Mouse (Mus musculus) forebrain, embryonic 11.5 days (tissue): ENCODE data around the gene Slc9a9. TPM values are rescaled to one million over a fixed set of nuclear protein-coding genes. Genes with fewer than 3 reads are reported as not detected.
A peak's percentile ranks its signal among the peaks of the same experiment; 100 is the strongest.

ENCODE experiments used
- ATAC-seq: fragments of 200-750 bp; cut with Nextera tagmentation; replicated peaks from 2 replicates; pipeline ENCODE4 v1.8.0; 2017; ENCODE audit warnings: moderate TSS enrichment; ENCODE audit not compliant: low FRiP score
- DNase-seq: peaks from one replicate; pipeline ENCODE4 v3.0.0-alpha.2; 2017; ENCODE audit warnings: low spot score
- H3K27ac ChIP-seq: fragments of 300-500 bp; sonication (generic); 2 replicates; pipeline ENCODE4 v1.5.1; 2014; ENCODE audit warnings: low read depth, low read length
- H3K27me3 ChIP-seq: fragments of 300-500 bp; sonication (generic); 2 replicates; pipeline ENCODE4 v1.6.1; 2014; ENCODE audit warnings: mild to moderate bottlenecking, low read length, mixed read lengths; ENCODE audit not compliant: control insufficient read depth, insufficient read depth
- H3K36me3 ChIP-seq: fragments of 300-500 bp; sonication (generic); 2 replicates; pipeline ENCODE4 v1.6.1; 2014; ENCODE audit warnings: mild to moderate bottlenecking, low read length, moderate library complexity, mixed read lengths; ENCODE audit not compliant: control insufficient read depth, insufficient read depth
- H3K4me1 ChIP-seq: fragments of 300-500 bp; sonication (generic); replicated peaks from 2 replicates; pipeline ENCODE4 v1.6.1; 2014; ENCODE audit warnings: low read length, mixed read lengths; ENCODE audit not compliant: control insufficient read depth, insufficient read depth
- H3K4me2 ChIP-seq: fragments of 300-500 bp; sonication (generic); 2 replicates; pipeline ENCODE4 v1.6.1; 2014; ENCODE audit warnings: low read depth, mild to moderate bottlenecking, low read length, moderate library complexity, mixed read lengths; ENCODE audit not compliant: severe bottlenecking
- H3K4me3 ChIP-seq: fragments of 300-500 bp; sonication (generic); 2 replicates; pipeline ENCODE4 v1.5.1; 2014; ENCODE audit warnings: low read depth, low read length
- H3K9ac ChIP-seq: fragments of 300-500 bp; sonication (generic); 2 replicates; pipeline ENCODE4 v1.6.1; 2014; ENCODE audit warnings: low read length
- H3K9me3 ChIP-seq: fragments of 300-500 bp; sonication (generic); 2 replicates; pipeline ENCODE4 v1.6.1; 2016; ENCODE audit warnings: low read length, mixed read lengths; ENCODE audit not compliant: control insufficient read depth
- WGBS: fragments of 180-500 bp; shearing (Covaris S2); extraction: QIAGEN DNeasy Blood & Tissue Kit; methylation state at CpG from one replicate; pipeline ENCODE4 v1.1.7; 2014; 5-methylcytosine and 5-hydroxymethylcytosine counted together
- polyA plus RNA-seq: library from polyadenylated mRNA; unstranded; fragments of >200 nt; fragmentation: Nextera tagmentation; extraction: Ambion mirVana; gene quantifications from 2 replicates; pipeline ENCODE4 v1.2.1, GENCODE M21; 2014

Slc9a9 gene
- polyA plus RNA-seq, 1 experiment from 2014 or later = 2.0 TPM

- H3K4me1 ChIP-seq = no peaks in the 10 kb centered on the region
- no peak for DNase-seq
- H3K4me3 ChIP-seq = no peak overlapping the region
- no peaks in the 10 kb centered on the region for H3K9me3 ChIP-seq
- H3K4me2 ChIP-seq = no peak overlapping the region
- no peak for ATAC-seq
- H3K27ac ChIP-seq = no peak overlapping the region
- no peaks in the 10 kb centered on the region for H3K36me3 ChIP-seq
- no peak overlapping the region for H3K9ac ChIP-seq
- no peaks in the 10 kb centered on the region for H3K27me3 ChIP-seq
- WGBS = 53% methylated on average over 10 of the region's 10 CpGs
These were observed 32.4 kb downstream of the Slc9a9 start for GRCm38 (mm10) chr9:94701965-94702634.

- WGBS = 89% methylated on average over 9 of the region's 9 CpGs
- no peaks in the 10 kb centered on the region for H3K36me3 ChIP-seq
- H3K4me2 ChIP-seq = no peak overlapping the region
These were observed 35.5 kb downstream of the Slc9a9 start for GRCm38 (mm10) chr9:94704986-94705757.

GRCm38 (mm10) chr9:94705758-94706026 lies 36.0 kb downstream of the Slc9a9 start:
- no peak for DNase-seq
- no peaks in the 10 kb centered on the region for H3K4me1 ChIP-seq
- no peak overlapping the region for H3K4me2 ChIP-seq
- H3K36me3 ChIP-seq = no peaks in the 10 kb centered on the region
- no peaks in the 10 kb centered on the region for H3K9me3 ChIP-seq
- ATAC-seq = no peak
- H3K4me3 ChIP-seq = no peak overlapping the region
- 89% methylated on average over 2 of the region's 2 CpGs for WGBS
- no peaks in the 10 kb centered on the region for H3K27me3 ChIP-seq
- H3K9ac ChIP-seq = no peak overlapping the region
- H3K27ac ChIP-seq = no peak overlapping the region

More at GRCm38 (mm10) chr9:94704986-94705757, 35.5 kb downstream of the Slc9a9 start:
- no peak for ATAC-seq
- Histone ChIP-seq H3K4me3 (no peak overlapping the region), H3K9me3 (no peaks in the 10 kb centered on the region), H3K27ac (no peak overlapping the region), H3K27me3 (no peaks in the 10 kb centered on the region), H3K9ac (no peak overlapping the region), H3K4me1 (no peaks in the 10 kb centered on the region)
- DNase-seq = no peak

DNA sequence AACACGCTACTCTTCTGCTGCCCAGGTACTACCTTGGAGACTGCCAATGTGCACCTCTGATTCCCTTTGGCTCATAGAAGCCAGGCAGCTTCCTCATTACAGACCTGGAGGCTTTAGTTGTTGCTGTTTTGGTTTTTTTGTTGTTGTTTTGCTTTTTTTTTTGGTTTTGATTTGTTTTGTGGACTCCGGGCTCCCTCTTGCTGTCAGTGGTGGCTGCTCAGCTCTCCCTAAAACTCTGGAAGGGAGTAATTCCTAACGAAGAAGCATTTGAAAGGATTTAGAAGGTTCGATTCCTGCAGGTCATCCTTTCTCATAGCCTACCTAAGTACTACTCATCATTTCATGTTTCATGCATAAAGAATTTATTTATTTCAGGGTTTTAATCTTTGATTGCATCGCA lies 42.4 kb downstream of the Slc9a9 start:
- Histone ChIP-seq H3K4me3 (no peak overlapping the region), H3K4me1 (no peaks in the 10 kb centered on the region), H3K4me2 (no peak overlapping the region), H3K9me3 (no peaks in the 10 kb centered on the region), H3K27ac (no peak overlapping the region), H3K9ac (no peak overlapping the region), H3K27me3 (no peaks in the 10 kb centered on the region), H3K36me3 (no peaks in the 10 kb centered on the region)
- ATAC-seq = no peak
- DNase-seq = no peak
- WGBS = 86% methylated on average over 5 of the region's 5 CpGs

DNA sequence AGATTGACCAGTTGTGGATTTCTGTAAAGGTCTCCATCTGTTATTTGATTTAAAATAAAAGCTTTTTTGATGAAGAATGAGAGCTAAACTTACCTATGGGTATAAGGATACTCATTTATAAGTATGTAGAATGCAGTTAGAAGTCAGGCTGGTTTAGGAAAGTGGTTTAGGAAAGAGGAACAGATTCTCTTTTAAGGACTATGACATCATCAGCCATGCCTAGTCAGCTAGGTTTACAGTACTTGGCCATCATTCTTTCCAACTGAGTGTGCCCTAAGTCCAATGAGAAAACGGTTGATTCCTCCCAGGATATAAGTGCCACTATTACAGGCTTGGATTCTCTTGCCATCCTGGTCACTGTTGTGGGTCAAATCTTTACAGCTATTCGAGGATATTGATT lies 47.0 kb downstream of the Slc9a9 start:
- H3K27me3 ChIP-seq = no peaks in the 10 kb centered on the region
- DNase-seq (no peak), ATAC-seq (no peak)
- H3K4me3 ChIP-seq = no peak overlapping the region
- no peak overlapping the region for H3K27ac ChIP-seq
- H3K9me3 ChIP-seq = no peaks in the 10 kb centered on the region
- H3K9ac ChIP-seq = no peak overlapping the region
- no peaks in the 10 kb centered on the region for H3K36me3 ChIP-seq
- no peak overlapping the region for H3K4me2 ChIP-seq
- WGBS = 83% methylated on average over 2 of the region's 2 CpGs
- no peaks in the 10 kb centered on the region for H3K4me1 ChIP-seq

DNA sequence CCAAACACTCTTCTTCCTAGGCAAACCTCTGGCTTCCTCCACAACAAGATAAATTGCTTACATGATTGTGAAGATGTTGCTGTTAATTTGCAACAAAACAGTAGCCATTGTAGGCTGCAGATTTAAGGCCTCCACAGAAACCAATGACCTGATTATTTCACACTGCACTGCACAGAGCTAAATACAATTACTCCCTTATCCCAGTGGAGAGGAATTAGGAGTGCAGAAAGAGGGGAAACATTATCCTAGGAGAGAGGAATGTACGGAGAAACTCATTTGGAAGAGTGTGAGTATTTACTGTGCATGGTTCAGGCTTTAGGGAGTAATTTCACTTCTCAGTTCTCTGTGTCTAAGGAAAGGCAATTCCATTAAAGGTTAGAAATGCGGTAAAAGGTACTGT lies 53.9 kb downstream of the Slc9a9 start:
- H3K27me3 ChIP-seq = no peaks in the 10 kb centered on the region
- no peak for DNase-seq
- 41% methylated on average over 2 of the region's 2 CpGs for WGBS
- no peak overlapping the region for H3K4me3 ChIP-seq
- H3K27ac ChIP-seq = no peak overlapping the region
- H3K9me3 ChIP-seq = no peaks in the 10 kb centered on the region
- no peak overlapping the region for H3K9ac ChIP-seq
- no peak overlapping the region for H3K4me2 ChIP-seq
- H3K4me1 ChIP-seq = no peaks in the 10 kb centered on the region
- no peaks in the 10 kb centered on the region for H3K36me3 ChIP-seq
- ATAC-seq = no peak

GRCm38 (mm10) chr9:94725121-94725520 lies 55.4 kb downstream of the Slc9a9 start:
- Histone ChIP-seq H3K9me3 (no peaks in the 10 kb centered on the region), H3K27ac (no peak overlapping the region), H3K4me3 (no peak overlapping the region), H3K4me1 (no peaks in the 10 kb centered on the region), H3K36me3 (no peaks in the 10 kb centered on the region), H3K9ac (no peak overlapping the region), H3K4me2 (no peak overlapping the region), H3K27me3 (no peaks in the 10 kb centered on the region)
- DNase-seq (no peak), ATAC-seq (no peak)
- WGBS = 89% methylated on average over 5 of the region's 5 CpGs

DNA sequence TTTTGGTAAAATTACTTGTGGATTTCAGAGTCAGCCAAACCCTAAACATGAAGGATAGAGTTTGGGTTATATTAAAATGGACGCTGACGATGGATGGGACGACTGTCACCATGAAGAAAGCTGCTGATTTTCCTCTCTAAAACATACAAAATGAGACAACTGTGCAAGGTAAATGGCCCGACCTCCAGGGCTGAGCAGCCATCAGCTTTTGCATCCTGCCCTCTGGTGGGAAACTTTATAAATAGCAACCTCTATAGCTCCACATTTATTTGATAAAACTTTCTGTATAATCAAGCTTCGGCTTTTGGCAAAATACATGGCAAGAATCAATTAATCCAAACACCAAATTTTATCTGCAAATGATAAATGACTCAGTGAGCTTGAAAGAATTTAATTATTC lies 57.7 kb downstream of the Slc9a9 start:
- no peaks in the 10 kb centered on the region for H3K36me3 ChIP-seq
- H3K4me1 ChIP-seq = no peaks in the 10 kb centered on the region
- no peak for DNase-seq
- ATAC-seq = 0 out of 2 replicates have a peak, but pooled peaks have one; percentile 51
- no peak overlapping the region for H3K27ac ChIP-seq
- no peaks in the 10 kb centered on the region for H3K9me3 ChIP-seq
- 45% methylated on average over 5 of the region's 5 CpGs for WGBS
- H3K9ac ChIP-seq = no peak overlapping the region
- H3K4me2 ChIP-seq = no peak overlapping the region
- H3K27me3 ChIP-seq = no peaks in the 10 kb centered on the region
- H3K4me3 ChIP-seq = no peak overlapping the region

DNA sequence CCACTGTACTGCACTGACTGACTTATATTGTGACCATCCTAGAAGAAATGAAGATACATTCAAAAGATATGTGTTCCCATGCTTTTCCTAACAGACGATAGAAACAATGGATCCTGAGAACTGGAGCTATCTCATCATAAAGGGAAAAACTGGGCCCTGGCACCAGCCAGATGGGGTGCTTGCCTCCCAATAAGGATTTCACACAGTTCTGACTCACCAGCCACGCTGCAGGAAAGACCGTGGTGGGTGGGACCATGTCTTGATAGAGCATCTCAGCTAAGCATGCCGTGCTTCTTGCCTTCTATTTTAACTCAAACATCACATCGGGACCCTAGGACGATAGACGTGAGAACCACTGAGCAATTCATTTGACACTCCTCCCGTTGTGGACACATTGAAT lies 60.7 kb downstream of the Slc9a9 start:
- no peak overlapping the region for H3K4me3 ChIP-seq
- ATAC-seq (no peak), DNase-seq (no peak)
- 94% methylated on average over 8 of the region's 8 CpGs for WGBS
- no peak overlapping the region for H3K27ac ChIP-seq
- H3K27me3 ChIP-seq = no peaks in the 10 kb centered on the region
- H3K4me1 ChIP-seq = no peaks in the 10 kb centered on the region
- H3K4me2 ChIP-seq = no peak overlapping the region
- H3K36me3 ChIP-seq = no peaks in the 10 kb centered on the region
- no peak overlapping the region for H3K9ac ChIP-seq
- H3K9me3 ChIP-seq = no peaks in the 10 kb centered on the region
